Mouse (Mus musculus) liver, embryonic 15.5 days (tissue): ENCODE results near the gene Alk. TPM values are rescaled to one million over a fixed set of nuclear protein-coding genes. Genes with fewer than 3 reads are reported as not detected.

Experiments used
- ATAC-seq: fragments of 200-750 bp; cut with Nextera tagmentation; 2 replicates; pipeline ENCODE4 v1.8.0; 2017; ENCODE audit warnings: moderate number of reproducible peaks, mild to moderate bottlenecking, moderate library complexity; ENCODE audit not compliant: insufficient read depth
- H3K27ac ChIP-seq: fragments of 300-500 bp; sonication (generic); replicated peaks from 2 replicates; pipeline ENCODE4 v1.5.1; 2015; ENCODE audit warnings: mild to moderate bottlenecking, inconsistent platforms
- H3K27me3 ChIP-seq: fragments of 300-500 bp; sonication (generic); 2 replicates; pipeline ENCODE4 v1.6.1; 2015; ENCODE audit warnings: mild to moderate bottlenecking, inconsistent platforms
- H3K36me3 ChIP-seq: fragments of 300-500 bp; sonication (generic); replicated peaks from 2 replicates; pipeline ENCODE4 v1.6.1; 2015; ENCODE audit warnings: moderate library complexity, mild to moderate bottlenecking, inconsistent platforms
- H3K4me1 ChIP-seq: fragments of 300-500 bp; sonication (generic); replicated peaks from 2 replicates; pipeline ENCODE4 v1.6.1; 2015; ENCODE audit warnings: inconsistent platforms
- H3K4me2 ChIP-seq: fragments of 300-500 bp; sonication (generic); 2 replicates; pipeline ENCODE4 v1.6.1; 2015; ENCODE audit warnings: moderate library complexity, mild to moderate bottlenecking, inconsistent platforms
- H3K4me3 ChIP-seq: fragments of 300-500 bp; sonication (generic); replicated peaks from 2 replicates; pipeline ENCODE4 v1.5.1; 2015; ENCODE audit warnings: mild to moderate bottlenecking, inconsistent platforms
- H3K9ac ChIP-seq: fragments of 300-500 bp; sonication (generic); 2 replicates; pipeline ENCODE4 v1.6.1; 2015; ENCODE audit warnings: moderate library complexity, mild to moderate bottlenecking, inconsistent platforms
- H3K9me3 ChIP-seq: fragments of 300-500 bp; sonication (generic); replicated peaks from 2 replicates; pipeline ENCODE4 v1.6.1; 2016; ENCODE audit warnings: inconsistent platforms
- WGBS: fragments of 180-500 bp; shearing (Covaris S2); methylation state at CpG from one replicate; pipeline ENCODE4 v1.1.7; 2015; ENCODE audit warnings: mixed read lengths; ENCODE audit not compliant: insufficient replicate concordance; 5-methylcytosine and 5-hydroxymethylcytosine counted together
- polyA plus RNA-seq: library from polyadenylated mRNA; unstranded; fragments of >200 nt; fragmentation: Nextera tagmentation; extraction: Ambion mirVana; gene quantifications from 2 replicates; pipeline ENCODE4 v1.2.1, GENCODE M21; 2015

The Alk gene
- polyA plus RNA-seq, 1 experiment from 2014 or later: 0.06 TPM

GRCm38 (mm10) chr17:72253411-72253810, 351.0 kb downstream of the Alk start:
- no peak for ATAC-seq
- no peaks in the 10 kb centered on the region for H3K9me3 ChIP-seq
- WGBS: 61% methylated on average over 5 of the region's 5 CpGs
- H3K27me3 ChIP-seq: no peaks in the 10 kb centered on the region
- no peaks in the 10 kb centered on the region for H3K4me1 ChIP-seq
- no peak overlapping the region for H3K4me3 ChIP-seq
- H3K4me2 ChIP-seq: no peak overlapping the region
- no peak overlapping the region for H3K27ac ChIP-seq
- no peak overlapping the region for H3K9ac ChIP-seq
- H3K36me3 ChIP-seq: no peaks in the 10 kb centered on the region

GRCm38 (mm10) chr17:72251554-72251953, 352.9 kb downstream of the Alk start:
- H3K27me3 ChIP-seq: no peaks in the 10 kb centered on the region

GRCm38 (mm10) chr17:72250482-72251405, 353.7 kb downstream of the Alk start:
- Histone ChIP-seq H3K9me3 (no peaks in the 10 kb centered on the region), H3K36me3 (no peaks in the 10 kb centered on the region), H3K9ac (no peak overlapping the region), H3K4me2 (no peak overlapping the region), H3K27ac (no peak overlapping the region), H3K27me3 (no peaks in the 10 kb centered on the region), H3K4me1 (no peaks in the 10 kb centered on the region), H3K4me3 (no peak overlapping the region)
- WGBS: 50% methylated on average over 7 of the region's 7 CpGs
- ATAC-seq: no peak

More at GRCm38 (mm10) chr17:72251554-72251953, 352.9 kb downstream of the Alk start:
- WGBS: 64% methylated on average over 4 of the region's 4 CpGs
- no peak for ATAC-seq
- Histone ChIP-seq H3K9ac (no peak overlapping the region), H3K4me1 (no peaks in the 10 kb centered on the region), H3K4me2 (no peak overlapping the region), H3K36me3 (no peaks in the 10 kb centered on the region), H3K27ac (no peak overlapping the region), H3K9me3 (no peaks in the 10 kb centered on the region), H3K4me3 (no peak overlapping the region)

- Histone ChIP-seq H3K4me1 (no peaks in the 10 kb centered on the region), H3K27ac (no peak overlapping the region), H3K4me3 (no peak overlapping the region), H3K27me3 (no peaks in the 10 kb centered on the region), H3K4me2 (no peak overlapping the region), H3K9ac (no peak overlapping the region), H3K36me3 (no peaks in the 10 kb centered on the region), H3K9me3 (no peaks in the 10 kb centered on the region)
- WGBS: 35% methylated on average over 4 of the region's 4 CpGs
- ATAC-seq: no peak
These were observed 362.4 kb downstream of the Alk start for GRCm38 (mm10) chr17:72242036-72242435.

GRCm38 (mm10) chr17:72237315-72237714, 367.1 kb downstream of the Alk start:
- H3K4me3 ChIP-seq: no peak overlapping the region
- no peak overlapping the region for H3K9ac ChIP-seq
- no peak overlapping the region for H3K4me2 ChIP-seq
- no peaks in the 10 kb centered on the region for H3K36me3 ChIP-seq
- H3K9me3 ChIP-seq: no peaks in the 10 kb centered on the region
- no peak overlapping the region for H3K27ac ChIP-seq
- no peaks in the 10 kb centered on the region for H3K4me1 ChIP-seq
- H3K27me3 ChIP-seq: no peaks in the 10 kb centered on the region
- ATAC-seq: no peak
- WGBS: 73% methylated on average over 1 of the region's 1 CpGs

- H3K9ac ChIP-seq: no peak overlapping the region
- no peaks in the 10 kb centered on the region for H3K4me1 ChIP-seq
- H3K9me3 ChIP-seq: no peaks in the 10 kb centered on the region
- H3K4me2 ChIP-seq: no peak overlapping the region
- no peak overlapping the region for H3K27ac ChIP-seq
- no peak overlapping the region for H3K4me3 ChIP-seq
- 63% methylated on average over 7 of the region's 7 CpGs for whole genome bisulfite sequencing
- no peak for ATAC-seq
- H3K36me3 ChIP-seq: no peaks in the 10 kb centered on the region
- no peaks in the 10 kb centered on the region for H3K27me3 ChIP-seq
These were observed 373.5 kb downstream of the Alk start for GRCm38 (mm10) chr17:72230891-72231290.

- no peak overlapping the region for H3K4me3 ChIP-seq
- no peaks in the 10 kb centered on the region for H3K4me1 ChIP-seq
- H3K9me3 ChIP-seq: no peaks in the 10 kb centered on the region
- no peak for ATAC-seq
- H3K9ac ChIP-seq: no peak overlapping the region
- H3K4me2 ChIP-seq: no peak overlapping the region
- no peaks in the 10 kb centered on the region for H3K36me3 ChIP-seq
- no peaks in the 10 kb centered on the region for H3K27me3 ChIP-seq
- no peak overlapping the region for H3K27ac ChIP-seq
- WGBS: 49% methylated on average over 3 of the region's 3 CpGs
These were observed 385.6 kb downstream of the Alk start for GRCm38 (mm10) chr17:72218816-72219215.

GRCm38 (mm10) chr17:72197576-72197975, 406.9 kb downstream of the Alk start:
- Histone ChIP-seq H3K4me3 (no peak overlapping the region), H3K4me1 (no peaks in the 10 kb centered on the region), H3K4me2 (no peak overlapping the region), H3K9ac (no peak overlapping the region), H3K9me3 (no peaks in the 10 kb centered on the region), H3K27ac (no peak overlapping the region), H3K36me3 (no peaks in the 10 kb centered on the region), H3K27me3 (no peaks in the 10 kb centered on the region)
- ATAC-seq: no peak
- WGBS: 63% methylated on average over 6 of the region's 6 CpGs

GRCm38 (mm10) chr17:72194976-72195650, 409.3 kb downstream of the Alk start:
- H3K9ac ChIP-seq: no peak overlapping the region
- no peak overlapping the region for H3K27ac ChIP-seq
- H3K9me3 ChIP-seq: no peaks in the 10 kb centered on the region
- ATAC-seq: no peak
- no peaks in the 10 kb centered on the region for H3K36me3 ChIP-seq
- WGBS: 41% methylated on average over 12 of the region's 12 CpGs
- H3K4me2 ChIP-seq: no peak overlapping the region
- H3K4me1 ChIP-seq: no peaks in the 10 kb centered on the region
- no peak overlapping the region for H3K4me3 ChIP-seq
- H3K27me3 ChIP-seq: no peaks in the 10 kb centered on the region

- Histone ChIP-seq H3K9me3 (no peaks in the 10 kb centered on the region), H3K4me2 (no peak overlapping the region), H3K27me3 (no peaks in the 10 kb centered on the region), H3K9ac (no peak overlapping the region), H3K27ac (no peak overlapping the region), H3K4me3 (no peak overlapping the region), H3K36me3 (no peaks in the 10 kb centered on the region), H3K4me1 (no peaks in the 10 kb centered on the region)
- ATAC-seq: no peak
- WGBS: 62% methylated on average over 8 of the region's 8 CpGs
These were observed 413.9 kb downstream of the Alk start for GRCm38 (mm10) chr17:72190536-72190935.

GRCm38 (mm10) chr17:72187026-72187425, 417.4 kb downstream of the Alk start:
- Histone ChIP-seq H3K27me3 (no peaks in the 10 kb centered on the region), H3K4me2 (no peak overlapping the region), H3K9me3 (no peaks in the 10 kb centered on the region), H3K27ac (no peak overlapping the region), H3K36me3 (no peaks in the 10 kb centered on the region), H3K9ac (no peak overlapping the region), H3K4me3 (no peak overlapping the region), H3K4me1 (no peaks in the 10 kb centered on the region)
- WGBS: 65% methylated on average over 1 of the region's 1 CpGs
- ATAC-seq: no peak
